Mouse (Mus musculus): ENCODE measurements at regions not wholly inside any gene's neighbourhood (a gene's known extent, or its start where the extent isn't known, plus 50 kb on each side); places are given as distances from the start of the nearest gene placed in this dataset.

GRCm38 (mm10) chr16:79859540-79859939, 768.6 kb upstream of the Tmprss15 start:
- DNase-seq (ENCODE audit: low spot score) (no peak), ATAC-seq (ENCODE audit: low read depth) (no peak)
- Histone ChIP-seq H3K9ac (ENCODE audit: low read depth, low read length) (no peak overlapping the region), H3K9me3 (ENCODE audit: control insufficient read depth, low read length) (no peaks in the 10 kb centered on the region), H3K27me3 (replicated peaks; ENCODE audit: control insufficient read depth, insufficient read depth, low read length) (no peaks in the 10 kb centered on the region), H3K4me3 (ENCODE audit: low read depth, low read length) (no peak overlapping the region), H3K4me2 (ENCODE audit: low read depth, low read length) (no peak overlapping the region), H3K4me1 (ENCODE audit: control insufficient read depth, insufficient read depth, low read length) (no peaks in the 10 kb centered on the region), H3K36me3 (ENCODE audit: control insufficient read depth, insufficient read depth, low read length) (no peaks in the 10 kb centered on the region), H3K27ac (replicated peaks; ENCODE audit: low read depth, low read length) (no peak overlapping the region)
- WGBS = 63% methylated on average over 1 of the region's 1 CpGs

GRCm38 (mm10) chr16:79849152-79849551, 758.3 kb upstream of the Tmprss15 start:
- H3K27ac ChIP-seq (replicated peaks; ENCODE audit: low read depth, low read length) = no peak overlapping the region
- no peaks in the 10 kb centered on the region for H3K4me1 ChIP-seq (ENCODE audit: control insufficient read depth, insufficient read depth, low read length)
- ATAC-seq (ENCODE audit: low read depth) (no peak), DNase-seq (ENCODE audit: low spot score) (no peak)
- H3K4me2 ChIP-seq (ENCODE audit: low read depth, low read length) = no peak overlapping the region
- no peak overlapping the region for H3K4me3 ChIP-seq (ENCODE audit: low read depth, low read length)
- H3K9me3 ChIP-seq (ENCODE audit: control insufficient read depth, low read length) = no peaks in the 10 kb centered on the region
- no peak overlapping the region for H3K9ac ChIP-seq (ENCODE audit: low read depth, low read length)
- no peaks in the 10 kb centered on the region for H3K36me3 ChIP-seq (ENCODE audit: control insufficient read depth, insufficient read depth, low read length)
- 65% methylated on average over 7 of the region's 7 CpGs for WGBS
- no peaks in the 10 kb centered on the region for H3K27me3 ChIP-seq (replicated peaks; ENCODE audit: control insufficient read depth, insufficient read depth, low read length)

GRCm38 (mm10) chr16:79816913-79817312, 726.0 kb upstream of the Tmprss15 start:
- Histone ChIP-seq H3K9ac (ENCODE audit: low read depth, low read length) (no peak overlapping the region), H3K27ac (replicated peaks; ENCODE audit: low read depth, low read length) (no peak overlapping the region), H3K4me3 (ENCODE audit: low read depth, low read length) (no peak overlapping the region), H3K27me3 (replicated peaks; ENCODE audit: control insufficient read depth, insufficient read depth, low read length) (no peaks in the 10 kb centered on the region), H3K4me2 (ENCODE audit: low read depth, low read length) (no peak overlapping the region), H3K9me3 (ENCODE audit: control insufficient read depth, low read length) (no peaks in the 10 kb centered on the region), H3K36me3 (ENCODE audit: control insufficient read depth, insufficient read depth, low read length) (no peaks in the 10 kb centered on the region), H3K4me1 (ENCODE audit: control insufficient read depth, insufficient read depth, low read length) (no peaks in the 10 kb centered on the region)
- DNase-seq (ENCODE audit: low spot score) (no peak), ATAC-seq (ENCODE audit: low read depth) (no peak)
- WGBS = 47% methylated on average over 1 of the region's 1 CpGs

- H3K4me3 ChIP-seq (ENCODE audit: low read depth, low read length) = no peak overlapping the region
- H3K4me1 ChIP-seq (ENCODE audit: control insufficient read depth, insufficient read depth, low read length) = no peaks in the 10 kb centered on the region
Measured at GRCm38 (mm10) chr16:79778729-79779128, 687.8 kb upstream of the Tmprss15 start.

More at GRCm38 (mm10) chr16:79778729-79779128, 687.8 kb upstream of the Tmprss15 start:
- no peak overlapping the region for H3K4me2 ChIP-seq (ENCODE audit: low read depth, low read length)
- no peaks in the 10 kb centered on the region for H3K9me3 ChIP-seq (ENCODE audit: control insufficient read depth, low read length)
- no peaks in the 10 kb centered on the region for H3K36me3 ChIP-seq (ENCODE audit: control insufficient read depth, insufficient read depth, low read length)
- H3K27ac ChIP-seq (replicated peaks; ENCODE audit: low read depth, low read length) = no peak overlapping the region
- WGBS = 38% methylated on average over 3 of the region's 3 CpGs
- no peak for DNase-seq (ENCODE audit: low spot score)
- no peak for ATAC-seq (ENCODE audit: low read depth)
- H3K27me3 ChIP-seq (replicated peaks; ENCODE audit: control insufficient read depth, insufficient read depth, low read length) = no peaks in the 10 kb centered on the region
- no peak overlapping the region for H3K9ac ChIP-seq (ENCODE audit: low read depth, low read length)

Data from embryonic facial prominence, embryonic 14.5 days (tissue).